Mouse (Mus musculus) MEL (cell line): ENCODE measurements around the gene Ndufb4.

ENCODE experiments used
- CHD1 ChIP-seq: IDR thresholded peaks from 2 replicates; pipeline ENCODE4 v1.6.1; 2012; ENCODE audit warnings: low read depth, mild to moderate bottlenecking, inconsistent platforms, low read length, improper control_type of control experiment
- E2F4 ChIP-seq: IDR thresholded peaks from 2 replicates; pipeline ENCODE4 v1.6.1; 2011; ENCODE audit warnings: low read depth, low read length, improper control_type of control experiment, borderline replicate concordance
- GABPA ChIP-seq: IDR thresholded peaks from 2 replicates; pipeline ENCODE4 v1.6.1; 2012; ENCODE audit warnings: low read depth, mild to moderate bottlenecking, inconsistent platforms, low read length, improper control_type of control experiment, moderate library complexity
- NRF1 ChIP-seq: IDR thresholded peaks from 2 replicates; pipeline ENCODE4 v1.6.1; 2014; ENCODE audit warnings: low read depth, mild to moderate bottlenecking, inconsistent platforms, low read length, improper control_type of control experiment, moderate library complexity; ENCODE audit not compliant: poor library complexity, insufficient read depth, severe bottlenecking
- POLR2A ChIP-seq, 2 experiments: IDR thresholded peaks; 2 replicates each; pipeline ENCODE4 v1.6.1; 2011 to 2012; ENCODE audit warnings: low read length in 2 of 2, mild to moderate bottlenecking in 2 of 2, control low read depth in 1 of 2, improper control_type of control experiment in 1 of 2, low read depth in 1 of 2, moderate library complexity in 1 of 2; ENCODE audit not compliant: control insufficient read depth in 1 of 2, insufficient read depth in 1 of 2, poor library complexity in 1 of 2
- TBP ChIP-seq: IDR thresholded peaks from 2 replicates; pipeline ENCODE4 v1.8.0; 2011; ENCODE audit warnings: low read depth, low read length, improper control_type of control experiment

- no peak for TF ChIP-seq E2F4
- no peak for TF ChIP-seq TBP
- TF ChIP-seq NRF1 = no peak
- no peak for TF ChIP-seq POLR2A (IDR thresholded peaks at IDR 0.05; ENCODE audit: control insufficient read depth in 1 of 2, insufficient read depth in 1 of 2, low read depth in 1 of 2, low read length in 2 of 2, poor library complexity in 1 of 2)
- TF ChIP-seq GABPA = no peak
- TF ChIP-seq CHD1 = no peak
Measured at GRCm38 (mm10) chr16:37617695-37618094, 36.6 kb downstream of the Ndufb4 start.
